Mouse (Mus musculus) liver, embryonic 14.5 days (tissue): ENCODE measurements around the gene Dnah11.

Source experiments
- CTCF ChIP-seq: IDR thresholded peaks from 2 replicates; pipeline ENCODE4 v1.5.1; 2016; ENCODE audit warnings: antibody characterized with exemption, low read depth, control low read depth
- EP300 ChIP-seq: IDR thresholded peaks from 2 replicates; pipeline ENCODE4 v1.6.1; 2016; ENCODE audit warnings: antibody characterized with exemption, low read depth

DNA sequence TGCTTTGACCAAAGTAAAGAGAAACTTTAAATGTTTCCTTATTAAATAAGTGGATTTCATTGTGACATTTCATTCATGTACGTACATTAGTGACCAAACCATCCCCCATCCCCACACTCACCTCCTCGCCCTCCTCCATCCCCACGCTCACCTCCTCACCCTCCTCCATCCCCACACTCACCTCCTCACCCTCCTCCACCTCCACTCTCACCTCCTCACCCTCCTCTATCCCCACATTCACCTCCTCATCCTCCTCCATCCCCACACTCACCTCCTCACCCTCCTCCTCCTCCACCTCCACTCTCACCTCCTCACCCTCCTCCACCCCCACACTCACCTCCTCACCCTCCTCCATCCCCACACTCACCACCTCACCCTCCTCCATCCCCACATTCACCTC is 337.6 kb downstream of the Dnah11 start:
- TF ChIP-seq CTCF (no peak), EP300 (no peak)
